Mouse (Mus musculus): ENCODE data around the gene Ypel3. TPM values are rescaled to one million over a fixed set of nuclear protein-coding genes. Genes with fewer than 3 reads are reported as not detected.

The Ypel3 gene
- total and polyA plus RNA-seq, 2 experiments from 2014 or later: 209 to 219 TPM

- H3K4me1 ChIP-seq (ENCODE audit: insufficient read depth, low read length): peaks cover 6% of the 10 kb centered on the region; the same call in 1 of the 2 replicates
- ATAC-seq (ENCODE audit: low FRiP score): no peak
- H3K9ac ChIP-seq (replicated peaks; ENCODE audit: low read length, poor library complexity, severe bottlenecking): no peak overlapping the region
- H3K27ac ChIP-seq (ENCODE audit: low read depth, low read length): no peak overlapping the region
- no peak for TF ChIP-seq CTCF (IDR thresholded peaks at IDR 0.05)
- no peak overlapping the region for H3K4me3 ChIP-seq (ENCODE audit: low read depth, low read length)
- peaks cover 4% of the 10 kb centered on the region; the same call in 1 of the 2 replicates for H3K36me3 ChIP-seq (ENCODE audit: insufficient read depth, low read length)
- H3K4me2 ChIP-seq (ENCODE audit: low read depth, low read length, poor library complexity, severe bottlenecking): no peak overlapping the region
- WGBS: 82% methylated on average over 4 of the region's 4 CpGs
- H3K27me3 ChIP-seq (ENCODE audit: insufficient read depth, low read length): no peaks in the 10 kb centered on the region
- no peaks in the 10 kb centered on the region for H3K9me3 ChIP-seq (ENCODE audit: low read length)
- no peak for DNase-seq (ENCODE audit: low spot score)
These were observed 30.6 kb downstream of the Ypel3 start for GRCm38 (mm10) chr7:126807405-126807804.

GRCm38 (mm10) chr7:126808703-126809455 lies 32.1 kb downstream of the Ypel3 start:
- no peaks in the 10 kb centered on the region for H3K27me3 ChIP-seq (ENCODE audit: insufficient read depth, low read length)
- H3K4me3 ChIP-seq (ENCODE audit: low read depth, low read length): peak overlapping the region; percentile 73
- ATAC-seq (ENCODE audit: low FRiP score) (peak; percentile 93), DNase-seq (ENCODE audit: low spot score) (peak; percentile 94)
- H3K9ac ChIP-seq (replicated peaks; ENCODE audit: low read length, poor library complexity, severe bottlenecking): peak overlapping the region; percentile 72
- peak; percentile 29; the same call in 1 of the 2 replicates for TF ChIP-seq CTCF (IDR thresholded peaks at IDR 0.05)
- WGBS: under 1% methylated on average over 38 of the region's 43 CpGs
- no peaks in the 10 kb centered on the region; the same call in 1 of the 2 replicates for H3K36me3 ChIP-seq (ENCODE audit: insufficient read depth, low read length)
- H3K27ac ChIP-seq (ENCODE audit: low read depth, low read length): peak overlapping the region; percentile 73
- H3K4me2 ChIP-seq (ENCODE audit: low read depth, low read length, poor library complexity, severe bottlenecking): peak overlapping the region; percentile 83
- H3K4me1 ChIP-seq (ENCODE audit: insufficient read depth, low read length): peaks cover 6% of the 10 kb centered on the region; the same call in 1 of the 2 replicates
- no peaks in the 10 kb centered on the region for H3K9me3 ChIP-seq (ENCODE audit: low read length)

- H3K9me3 ChIP-seq (ENCODE audit: low read length): no peaks in the 10 kb centered on the region
- no peak for TF ChIP-seq CTCF (IDR thresholded peaks at IDR 0.05)
- H3K9ac ChIP-seq (replicated peaks; ENCODE audit: low read length, poor library complexity, severe bottlenecking): no peak overlapping the region
- no peaks in the 10 kb centered on the region for H3K27me3 ChIP-seq (ENCODE audit: insufficient read depth, low read length)
- H3K27ac ChIP-seq (ENCODE audit: low read depth, low read length): no peak overlapping the region
- DNase-seq (ENCODE audit: low spot score) (no peak), ATAC-seq (ENCODE audit: low FRiP score) (no peak)
- 69% methylated on average over 5 of the region's 5 CpGs for WGBS
- peaks cover 6% of the 10 kb centered on the region; the same call in 1 of the 2 replicates for H3K4me1 ChIP-seq (ENCODE audit: insufficient read depth, low read length)
- H3K4me2 ChIP-seq (ENCODE audit: low read depth, low read length, poor library complexity, severe bottlenecking): peak overlapping the region; percentile 83
- no peak overlapping the region for H3K4me3 ChIP-seq (ENCODE audit: low read depth, low read length)
- no peaks in the 10 kb centered on the region; the same call in 1 of the 2 replicates for H3K36me3 ChIP-seq (ENCODE audit: insufficient read depth, low read length)
These were observed 33.1 kb downstream of the Ypel3 start for GRCm38 (mm10) chr7:126809723-126810369.

GRCm38 (mm10) chr7:126815726-126816222 lies 39.0 kb downstream of the Ypel3 start:
- DNase-seq (ENCODE audit: low spot score) (no peak), ATAC-seq (ENCODE audit: low FRiP score) (no peak)
- TF ChIP-seq CTCF (IDR thresholded peaks at IDR 0.05): no peak
- Histone ChIP-seq H3K27ac (ENCODE audit: low read depth, low read length) (no peak overlapping the region), H3K27me3 (ENCODE audit: insufficient read depth, low read length) (no peaks in the 10 kb centered on the region), H3K36me3 (ENCODE audit: insufficient read depth, low read length) (no peaks in the 10 kb centered on the region), H3K9ac (replicated peaks; ENCODE audit: low read length, poor library complexity, severe bottlenecking) (no peak overlapping the region), H3K4me3 (ENCODE audit: low read depth, low read length) (no peak overlapping the region), H3K9me3 (ENCODE audit: low read length) (no peaks in the 10 kb centered on the region), H3K4me2 (ENCODE audit: low read depth, low read length, poor library complexity, severe bottlenecking) (no peak overlapping the region), H3K4me1 (ENCODE audit: insufficient read depth, low read length) (no peaks in the 10 kb centered on the region)
- WGBS: 50% methylated on average over 8 of the region's 8 CpGs

- H3K9me3 ChIP-seq (ENCODE audit: low read length): no peaks in the 10 kb centered on the region
- H3K4me1 ChIP-seq (ENCODE audit: insufficient read depth, low read length): no peaks in the 10 kb centered on the region
These were observed 39.7 kb downstream of the Ypel3 start for GRCm38 (mm10) chr7:126816494-126816893.

GRCm38 (mm10) chr7:126817595-126817994 lies 40.8 kb downstream of the Ypel3 start:
- no peak for TF ChIP-seq CTCF (IDR thresholded peaks at IDR 0.05)
- Histone ChIP-seq H3K36me3 (ENCODE audit: insufficient read depth, low read length) (no peaks in the 10 kb centered on the region), H3K9ac (replicated peaks; ENCODE audit: low read length, poor library complexity, severe bottlenecking) (no peak overlapping the region)

More at GRCm38 (mm10) chr7:126816494-126816893, 39.7 kb downstream of the Ypel3 start:
- H3K9ac ChIP-seq (replicated peaks; ENCODE audit: low read length, poor library complexity, severe bottlenecking): no peak overlapping the region
- no peak overlapping the region for H3K4me2 ChIP-seq (ENCODE audit: low read depth, low read length, poor library complexity, severe bottlenecking)
- no peaks in the 10 kb centered on the region for H3K36me3 ChIP-seq (ENCODE audit: insufficient read depth, low read length)
- H3K27me3 ChIP-seq (ENCODE audit: insufficient read depth, low read length): no peaks in the 10 kb centered on the region
- DNase-seq (ENCODE audit: low spot score) (no peak), ATAC-seq (ENCODE audit: low FRiP score) (no peak)
- H3K27ac ChIP-seq (ENCODE audit: low read depth, low read length): no peak overlapping the region
- WGBS: 85% methylated on average over 8 of the region's 8 CpGs
- H3K4me3 ChIP-seq (ENCODE audit: low read depth, low read length): no peak overlapping the region
- no peak for TF ChIP-seq CTCF (IDR thresholded peaks at IDR 0.05)

More at GRCm38 (mm10) chr7:126817595-126817994, 40.8 kb downstream of the Ypel3 start:
- H3K27me3 ChIP-seq (ENCODE audit: insufficient read depth, low read length): no peaks in the 10 kb centered on the region
- 90% methylated on average over 7 of the region's 7 CpGs for WGBS
- no peak overlapping the region for H3K4me2 ChIP-seq (ENCODE audit: low read depth, low read length, poor library complexity, severe bottlenecking)
- no peak overlapping the region for H3K27ac ChIP-seq (ENCODE audit: low read depth, low read length)
- H3K4me3 ChIP-seq (ENCODE audit: low read depth, low read length): no peak overlapping the region
- H3K4me1 ChIP-seq (ENCODE audit: insufficient read depth, low read length): peaks cover 7% of the 10 kb centered on the region
- ATAC-seq (ENCODE audit: low FRiP score) (no peak), DNase-seq (ENCODE audit: low spot score) (no peak)
- H3K9me3 ChIP-seq (ENCODE audit: low read length): no peaks in the 10 kb centered on the region
